Mouse (Mus musculus) limb, embryonic 10.5 days (tissue): ENCODE results near the gene Eci2. TPM values are rescaled to one million over a fixed set of nuclear protein-coding genes. Genes with fewer than 3 reads are reported as not detected.

Experiments
- DNase-seq: peaks from one replicate; pipeline ENCODE4 v3.0.0-alpha.2; 2017; ENCODE audit warnings: low spot score
- H3K27ac ChIP-seq: fragments of 300-500 bp; sonication (generic); 2 replicates; pipeline ENCODE4 v1.5.1; 2016; ENCODE audit warnings: mild to moderate bottlenecking
- H3K27me3 ChIP-seq: fragments of 300-500 bp; sonication (generic); 2 replicates; pipeline ENCODE4 v1.6.1; 2016; ENCODE audit warnings: low read depth, mild to moderate bottlenecking; ENCODE audit not compliant: poor library complexity, severe bottlenecking
- H3K36me3 ChIP-seq: fragments of 300-500 bp; sonication (generic); 2 replicates; pipeline ENCODE4 v1.6.1; 2016; ENCODE audit warnings: mild to moderate bottlenecking, moderate library complexity
- H3K4me1 ChIP-seq: fragments of 300-500 bp; sonication (generic); 2 replicates; pipeline ENCODE4 v1.6.1; 2016
- H3K4me3 ChIP-seq: fragments of 300-500 bp; sonication (generic); 2 replicates; pipeline ENCODE4 v1.5.1; 2016; ENCODE audit warnings: mild to moderate bottlenecking, moderate library complexity
- H3K9me3 ChIP-seq: fragments of 300-500 bp; sonication (generic); replicated peaks from 2 replicates; pipeline ENCODE4 v1.6.1; 2016; ENCODE audit warnings: mild to moderate bottlenecking
- whole genome bisulfite sequencing: fragments of 180-500 bp; shearing (Covaris S2); methylation state at CpG from one replicate; pipeline ENCODE4 v1.1.7; 2016; 5-methylcytosine and 5-hydroxymethylcytosine counted together
- polyA plus RNA-seq: library from polyadenylated mRNA; unstranded; fragments of >200 nt; fragmentation: Nextera tagmentation; extraction: Ambion mirVana; gene quantifications from 2 replicates; pipeline ENCODE4 v1.2.1, GENCODE M21; 2016

Eci2 gene
- polyA plus RNA-seq, result 96.6 and 115 TPM in 2 replicates

DNA sequence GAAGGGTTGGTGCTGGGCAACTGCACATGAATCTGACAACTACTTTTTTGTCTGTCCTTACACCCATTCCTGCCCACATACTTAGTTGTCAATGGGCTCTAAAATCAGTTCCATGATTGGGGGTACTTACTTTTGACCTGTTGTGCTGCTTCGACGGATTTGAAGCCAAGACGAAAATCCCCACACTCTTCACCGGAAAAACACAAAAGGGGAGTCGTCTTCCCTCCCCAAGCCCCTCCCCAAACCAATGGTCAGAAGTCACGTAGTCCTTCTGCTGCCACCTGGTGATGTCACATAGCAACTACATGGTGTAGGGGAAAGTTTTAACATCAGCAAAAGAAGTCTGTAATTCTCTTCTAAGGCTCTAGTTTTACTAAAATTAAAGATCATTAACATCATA lies at the start of gene Eci2:
Eci2 (minus strand) TSS at position 218 of the 400 bp plus-strand sequence.
- Histone ChIP-seq H3K4me3 (peak within 1 kb of the TSS; percentile 30), H3K27me3 (no peaks in the 10 kb centered on the region), H3K9me3 (no peaks in the 10 kb centered on the region), H3K27ac (no peak within 1 kb of the TSS), H3K36me3 (no peaks in the 10 kb centered on the region), H3K4me1 (no peaks in the 10 kb centered on the region; the same call in 1 of the 2 replicates)
- 15% methylated on average over 6 of the region's 6 CpGs for WGBS
- DNase-seq, result peak; percentile 46

DNA sequence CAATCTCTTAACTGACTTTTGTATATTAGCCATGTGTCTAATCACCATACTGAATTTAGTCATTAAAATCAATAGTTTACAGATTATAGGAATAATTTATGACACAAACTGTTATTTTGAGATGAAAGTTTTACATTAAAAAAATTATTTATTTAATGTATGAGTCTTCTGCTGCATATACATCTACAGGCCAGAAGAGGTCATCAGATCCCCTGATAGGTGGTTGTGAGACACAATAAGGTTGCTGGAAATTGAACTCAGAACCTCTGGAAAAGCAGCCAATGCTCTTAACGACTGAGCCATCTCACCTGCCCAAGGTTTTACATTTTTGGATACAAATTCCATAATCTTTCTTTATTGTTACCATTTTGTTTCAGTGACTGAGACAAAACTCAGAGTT lies 48.0 kb upstream of the Eci2 start:
- Histone ChIP-seq H3K9me3 (no peaks in the 10 kb centered on the region), H3K4me3 (no peak overlapping the region), H3K36me3 (no peaks in the 10 kb centered on the region), H3K27ac (no peak overlapping the region), H3K4me1 (peaks cover 5% of the 10 kb centered on the region; the same call in 1 of the 2 replicates), H3K27me3 (no peaks in the 10 kb centered on the region)
- WGBS, result 68% methylated on average over 1 of the region's 1 CpGs
- no peak for DNase-seq

DNA sequence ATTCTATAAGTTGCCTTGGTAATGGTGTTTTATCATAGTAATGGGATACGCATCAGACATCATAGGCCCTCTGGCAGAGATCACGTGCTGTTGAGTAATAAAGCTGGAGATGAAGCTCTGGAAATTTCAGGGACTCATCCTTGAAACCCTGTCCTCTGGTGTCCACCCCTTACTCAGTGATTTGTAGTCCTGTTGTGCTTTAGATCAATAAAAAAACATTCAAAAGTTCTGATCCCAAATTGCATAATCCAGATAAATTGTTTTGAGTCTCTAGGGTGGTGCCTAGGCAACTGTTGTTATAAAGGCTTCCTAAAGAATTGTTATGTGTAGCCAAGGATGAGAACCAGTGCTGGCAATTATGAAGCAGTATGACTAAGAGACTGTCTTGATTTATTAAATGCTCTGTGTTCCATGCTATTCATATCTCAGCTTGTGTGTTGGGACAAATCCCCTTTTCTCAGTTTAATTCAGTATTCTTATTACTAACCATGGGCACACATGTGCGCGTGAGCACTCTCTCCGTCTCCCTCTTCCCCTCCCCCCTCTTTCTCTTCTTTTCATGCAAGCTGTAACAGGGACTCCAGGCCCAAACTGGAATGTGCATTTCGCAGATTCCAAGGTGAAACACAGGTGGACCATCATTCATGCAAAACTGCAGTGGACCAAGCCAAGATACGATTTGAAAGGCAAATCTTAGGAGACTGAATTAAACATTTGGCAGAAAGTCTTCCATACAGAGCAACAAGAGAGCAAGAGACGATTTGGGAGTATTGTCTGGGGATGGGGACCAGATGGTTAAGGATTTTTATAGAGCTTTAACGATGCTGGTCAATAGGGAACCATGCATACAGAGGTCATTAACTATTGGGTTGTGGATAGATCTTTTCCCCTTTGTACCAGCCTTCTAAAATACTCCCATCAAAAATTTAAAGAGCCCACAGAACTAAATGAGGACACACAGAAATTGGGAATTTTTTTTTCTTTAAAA lies 43.9 kb upstream of the Eci2 start:
- WGBS, result 81% methylated on average over 9 of the region's 9 CpGs

DNA sequence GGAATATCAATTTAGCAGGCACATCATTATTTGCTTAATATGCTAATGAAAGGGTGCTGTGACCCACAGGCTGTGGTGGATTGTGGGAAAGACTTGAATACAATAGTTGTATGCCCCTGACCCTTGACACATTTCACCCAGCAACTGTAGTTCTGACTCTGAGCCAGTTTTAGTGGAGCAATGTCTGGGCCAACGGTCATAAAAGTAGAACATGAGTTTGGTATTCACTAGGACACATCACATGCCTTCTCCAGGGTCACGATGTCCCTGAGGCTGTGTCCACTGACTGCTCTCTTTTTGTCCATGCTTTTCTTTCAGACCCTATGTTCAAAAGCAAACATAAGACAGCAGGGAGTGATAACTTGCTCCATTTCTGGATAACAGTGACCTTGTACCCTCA lies 40.2 kb upstream of the Eci2 start:
- WGBS, result 88% methylated on average over 2 of the region's 2 CpGs
- H3K4me3 ChIP-seq, result no peak overlapping the region

More for the DNA sequence above, 43.9 kb upstream of the Eci2 start:
- Histone ChIP-seq H3K4me3 (no peak overlapping the region), H3K36me3 (no peaks in the 10 kb centered on the region), H3K4me1 (peaks cover 18% of the 10 kb centered on the region), H3K27me3 (no peaks in the 10 kb centered on the region), H3K9me3 (no peaks in the 10 kb centered on the region), H3K27ac (no peak overlapping the region)
- no peak for DNase-seq

DNA sequence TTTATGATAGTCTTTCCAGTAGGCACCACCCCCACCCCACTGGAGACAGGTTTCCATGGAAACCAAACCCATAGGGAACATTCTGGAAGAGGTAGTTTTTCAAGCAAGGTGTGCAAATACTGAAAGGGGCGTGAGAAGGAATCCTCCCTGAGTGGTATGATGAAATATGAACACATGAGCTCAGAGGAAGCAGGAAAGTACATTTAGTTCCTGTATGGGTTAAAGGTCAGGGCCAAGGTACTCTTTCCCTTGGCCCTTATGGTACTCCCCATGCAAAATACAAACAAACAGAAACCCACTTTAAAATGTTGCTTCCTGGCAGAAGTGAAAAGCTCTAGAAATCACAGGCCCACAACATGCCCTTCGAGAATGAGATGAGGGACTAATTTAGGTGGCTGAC lies 39.1 kb upstream of the Eci2 start:
- H3K9me3 ChIP-seq, result no peaks in the 10 kb centered on the region
- no peaks in the 10 kb centered on the region for H3K27me3 ChIP-seq
- H3K4me1 ChIP-seq, result peaks cover 25% of the 10 kb centered on the region
- no peaks in the 10 kb centered on the region for H3K36me3 ChIP-seq
- 52% methylated on average over 2 of the region's 2 CpGs for WGBS
- H3K27ac ChIP-seq, result peak overlapping the region; percentile 53
- DNase-seq, result no peak
- H3K4me3 ChIP-seq, result no peak overlapping the region

More for the DNA sequence above, 40.2 kb upstream of the Eci2 start:
- no peak for DNase-seq
- Histone ChIP-seq H3K36me3 (no peaks in the 10 kb centered on the region), H3K27me3 (no peaks in the 10 kb centered on the region), H3K9me3 (no peaks in the 10 kb centered on the region), H3K27ac (no peak overlapping the region), H3K4me1 (peaks cover 27% of the 10 kb centered on the region)

DNA sequence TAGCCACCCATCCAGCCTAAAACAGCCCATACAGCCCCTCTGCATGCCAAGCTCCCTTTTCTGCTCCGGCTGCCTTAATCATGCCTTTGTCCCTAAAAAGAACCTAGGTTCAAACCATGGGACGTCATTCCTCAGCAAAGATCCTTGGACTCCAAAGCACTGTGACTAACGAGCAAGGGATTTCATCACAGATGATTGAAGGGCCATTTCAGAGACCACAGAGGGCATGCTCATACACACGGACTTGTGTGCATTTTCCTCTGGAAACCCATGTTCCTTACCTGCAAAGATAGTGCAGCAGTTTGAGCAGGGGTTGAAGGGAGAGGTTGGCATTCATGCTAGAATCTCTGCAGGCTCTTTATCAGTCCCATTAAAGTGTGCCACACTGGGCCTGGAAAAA lies 37.5 kb upstream of the Eci2 start:
- Histone ChIP-seq H3K27ac (no peak overlapping the region), H3K27me3 (no peaks in the 10 kb centered on the region), H3K4me1 (peaks cover 22% of the 10 kb centered on the region), H3K4me3 (no peak overlapping the region), H3K36me3 (no peaks in the 10 kb centered on the region), H3K9me3 (no peaks in the 10 kb centered on the region)
- DNase-seq, result no peak
- WGBS, result 70% methylated on average over 4 of the region's 4 CpGs

DNA sequence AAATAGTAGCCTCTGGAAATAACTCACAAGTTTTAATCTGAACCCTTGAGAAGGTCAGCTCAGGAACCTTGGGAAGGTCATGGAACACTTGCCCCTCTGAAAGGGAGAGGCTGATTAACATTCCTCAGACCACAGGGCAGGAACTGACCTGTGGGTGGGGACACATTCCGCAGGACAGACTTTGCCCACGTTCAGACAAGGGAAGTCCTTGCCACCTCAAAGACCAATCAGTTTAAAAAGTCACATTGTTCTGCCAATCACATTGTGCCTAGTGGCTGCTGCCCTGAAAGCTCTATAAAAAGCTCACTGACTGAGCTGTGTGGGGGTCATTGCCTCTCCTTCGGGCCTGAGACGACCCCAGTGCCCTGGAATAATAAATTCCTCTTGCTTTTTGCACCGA lies 31.2 kb upstream of the Eci2 start:
- WGBS, result 15% methylated on average over 5 of the region's 5 CpGs

DNA sequence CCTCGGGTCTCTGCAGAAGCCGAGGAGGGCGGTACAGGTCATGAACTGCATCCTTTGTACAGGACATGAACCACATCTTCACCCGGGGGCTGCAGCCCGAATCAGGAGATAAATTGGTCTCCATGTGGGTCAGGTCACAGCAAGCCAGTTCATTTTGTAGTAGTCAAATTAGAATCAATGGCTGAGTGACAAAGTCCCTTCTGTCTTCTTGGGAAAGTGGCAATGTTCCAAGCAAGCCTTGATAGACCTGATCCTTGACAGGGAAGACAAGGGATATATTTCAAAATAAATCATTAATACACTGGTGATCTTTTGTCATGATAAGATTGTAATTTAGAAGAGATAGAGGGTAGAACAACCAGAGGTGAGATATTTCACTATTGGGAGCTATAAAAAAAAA lies 9.6 kb upstream of the Eci2 start:
- no peaks in the 10 kb centered on the region for H3K27me3 ChIP-seq
- WGBS, result 73% methylated on average over 5 of the region's 5 CpGs

More for the DNA sequence above, 31.2 kb upstream of the Eci2 start:
- DNase-seq, result no peak
- no peaks in the 10 kb centered on the region for H3K9me3 ChIP-seq
- no peaks in the 10 kb centered on the region for H3K27me3 ChIP-seq
- H3K36me3 ChIP-seq, result no peaks in the 10 kb centered on the region
- H3K27ac ChIP-seq, result no peak overlapping the region
- peaks cover 7% of the 10 kb centered on the region for H3K4me1 ChIP-seq
- H3K4me3 ChIP-seq, result no peak overlapping the region

DNA sequence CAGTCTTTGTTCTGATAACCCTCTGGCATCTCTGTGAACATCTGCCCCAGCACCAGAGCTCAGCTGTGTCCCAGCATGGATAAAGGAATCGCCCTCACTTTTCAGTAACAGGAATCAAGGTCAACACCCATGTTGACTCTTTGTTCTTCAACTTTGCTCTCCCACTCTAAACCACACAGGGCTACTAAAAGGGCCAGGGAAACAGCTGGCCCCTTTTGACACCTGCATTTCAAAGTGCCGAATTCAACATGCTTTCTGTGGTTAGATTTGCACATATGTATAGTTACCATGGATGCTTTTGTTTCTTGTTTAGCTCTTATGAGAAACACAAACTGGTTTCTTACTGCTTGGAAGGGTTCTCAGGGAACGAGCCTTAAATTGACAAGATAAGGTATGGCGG lies 8.8 kb upstream of the Eci2 start:
- WGBS, result 87% methylated on average over 4 of the region's 4 CpGs
- Histone ChIP-seq H3K4me1 (no peaks in the 10 kb centered on the region), H3K36me3 (no peaks in the 10 kb centered on the region), H3K9me3 (no peaks in the 10 kb centered on the region), H3K4me3 (no peak overlapping the region), H3K27ac (no peak overlapping the region), H3K27me3 (no peaks in the 10 kb centered on the region)
- no peak for DNase-seq

More for the DNA sequence above, 9.6 kb upstream of the Eci2 start:
- Histone ChIP-seq H3K4me1 (no peaks in the 10 kb centered on the region), H3K4me3 (no peak overlapping the region), H3K27ac (no peak overlapping the region), H3K36me3 (no peaks in the 10 kb centered on the region), H3K9me3 (no peaks in the 10 kb centered on the region)
- no peak for DNase-seq

DNA sequence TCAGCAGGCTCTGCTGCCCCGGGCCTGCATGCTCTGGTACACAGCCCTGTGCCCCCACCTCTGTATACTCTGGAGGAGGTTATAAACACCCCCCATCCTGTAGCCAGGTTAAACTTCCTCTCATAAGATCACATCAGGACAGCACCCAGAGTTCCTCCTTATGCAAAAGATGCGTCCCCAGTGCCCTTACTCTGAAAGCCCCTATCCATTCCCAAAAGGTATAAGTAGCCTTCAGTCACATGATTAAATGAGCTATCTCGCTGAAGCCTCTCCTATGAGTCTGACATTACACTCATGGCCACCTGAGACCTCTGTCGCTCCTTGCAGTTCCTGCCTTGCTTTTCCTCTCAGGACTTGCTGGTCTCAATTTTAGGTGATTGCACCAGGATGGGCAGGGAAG lies 6.7 kb upstream of the Eci2 start:
- no peaks in the 10 kb centered on the region; the same call in 1 of the 2 replicates for H3K4me1 ChIP-seq
- H3K36me3 ChIP-seq, result no peaks in the 10 kb centered on the region
- H3K27ac ChIP-seq, result no peak overlapping the region
- H3K9me3 ChIP-seq, result no peaks in the 10 kb centered on the region
- no peaks in the 10 kb centered on the region for H3K27me3 ChIP-seq
- 93% methylated on average over 4 of the region's 4 CpGs for WGBS
- no peak for DNase-seq
- no peak overlapping the region for H3K4me3 ChIP-seq

DNA sequence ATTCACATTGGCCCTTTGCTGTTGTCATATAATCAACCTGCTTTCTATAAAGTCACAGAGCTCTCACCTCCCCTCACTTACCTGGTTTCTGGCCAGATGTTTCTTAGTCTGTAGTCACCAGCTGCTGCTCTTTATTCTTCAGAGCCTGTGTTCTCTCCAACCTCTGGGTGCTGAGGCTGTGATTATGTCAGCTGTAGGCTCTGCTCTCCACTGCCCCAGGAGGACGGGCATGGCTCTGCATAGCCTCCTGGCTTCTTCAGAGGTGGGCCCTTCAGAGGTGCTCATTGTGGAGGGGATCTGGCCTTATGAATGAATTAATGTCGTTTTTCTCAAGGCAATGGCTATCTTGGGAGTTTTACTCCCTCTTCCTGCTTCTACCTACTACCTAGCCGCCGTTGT lies 4.8 kb upstream of the Eci2 start:
- no peaks in the 10 kb centered on the region; the same call in 1 of the 2 replicates for H3K4me1 ChIP-seq
- 75% methylated on average over 4 of the region's 4 CpGs for WGBS
- no peak for DNase-seq

DNA sequence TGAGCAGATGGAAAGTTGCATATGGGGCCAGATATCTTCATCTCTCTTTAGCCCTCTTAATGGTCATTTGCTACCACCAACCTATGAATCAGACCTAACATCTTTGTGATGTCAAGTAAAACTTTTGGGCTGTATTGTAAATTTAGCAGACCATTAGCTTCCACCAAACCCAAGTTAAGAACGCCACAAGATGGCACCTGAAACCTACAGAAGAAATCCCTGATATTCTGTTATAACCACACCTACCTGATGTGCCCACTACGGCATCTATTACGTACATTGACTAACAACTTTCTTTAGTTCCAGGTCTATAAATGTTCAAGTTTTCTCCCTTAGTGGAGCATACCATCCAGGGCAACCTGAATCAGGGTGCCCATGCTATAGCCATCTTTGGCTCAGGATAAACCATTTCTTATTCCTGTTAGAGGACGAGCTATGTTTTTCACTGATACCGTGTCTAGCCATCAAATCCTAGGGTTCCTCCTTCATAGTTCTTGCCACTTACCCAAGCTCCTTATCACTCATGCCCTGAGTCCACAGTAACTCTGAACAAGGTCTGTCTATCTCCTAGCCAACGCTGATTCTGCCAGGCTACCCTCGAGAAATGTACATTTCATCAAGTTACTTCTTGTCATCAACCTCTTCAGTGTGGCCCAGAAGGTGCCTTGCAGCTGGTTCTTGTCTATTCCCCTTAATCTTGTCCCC lies 4.2 kb upstream of the Eci2 start:
- no peak overlapping the region for H3K27ac ChIP-seq
- DNase-seq, result no peak
- no peaks in the 10 kb centered on the region; the same call in 1 of the 2 replicates for H3K4me1 ChIP-seq
- no peaks in the 10 kb centered on the region for H3K36me3 ChIP-seq
- no peaks in the 10 kb centered on the region for H3K9me3 ChIP-seq
- no peaks in the 10 kb centered on the region for H3K27me3 ChIP-seq
- 92% methylated on average over 7 of the region's 7 CpGs for WGBS
- H3K4me3 ChIP-seq, result no peak overlapping the region

More for the DNA sequence above, 4.8 kb upstream of the Eci2 start:
- Histone ChIP-seq H3K4me3 (no peak overlapping the region), H3K27ac (no peak overlapping the region), H3K36me3 (no peaks in the 10 kb centered on the region), H3K27me3 (no peaks in the 10 kb centered on the region), H3K9me3 (no peaks in the 10 kb centered on the region)

DNA sequence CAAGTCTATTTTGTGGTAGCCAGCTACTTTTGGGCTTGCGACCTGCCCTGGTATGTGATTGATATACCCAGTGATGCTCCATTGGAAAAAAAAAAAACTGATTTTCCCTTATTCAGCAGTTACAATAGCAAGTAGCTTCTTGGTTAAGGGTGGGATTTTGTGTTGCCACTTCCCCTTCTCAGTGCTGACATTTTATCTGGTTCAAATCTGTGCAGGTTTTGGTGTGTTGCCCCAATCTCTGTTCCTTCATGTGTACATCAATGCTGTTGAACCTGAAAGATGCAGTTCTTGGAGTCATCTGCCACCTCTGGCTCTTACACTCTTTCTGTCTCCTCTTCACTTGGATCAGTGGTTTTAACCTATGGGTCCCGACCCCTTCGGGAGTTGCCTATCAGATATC lies 1.5 kb upstream of the Eci2 start:
- no peaks in the 10 kb centered on the region for H3K9me3 ChIP-seq
- H3K36me3 ChIP-seq, result no peaks in the 10 kb centered on the region
- no peaks in the 10 kb centered on the region; the same call in 1 of the 2 replicates for H3K4me1 ChIP-seq
- no peaks in the 10 kb centered on the region for H3K27me3 ChIP-seq
- H3K4me3 ChIP-seq, result no peak overlapping the region
- no peak for DNase-seq
- WGBS, result 95% methylated on average over 3 of the region's 3 CpGs
- no peak overlapping the region for H3K27ac ChIP-seq
